Mouse (Mus musculus): ENCODE results near the gene Tmem235.
"Not testable (repeated sequence)": the region's sequence is repeated elsewhere in the genome, so short reads cannot be mapped to it uniquely, and the experiment has no call there.

Tmem235 gene

DNA sequence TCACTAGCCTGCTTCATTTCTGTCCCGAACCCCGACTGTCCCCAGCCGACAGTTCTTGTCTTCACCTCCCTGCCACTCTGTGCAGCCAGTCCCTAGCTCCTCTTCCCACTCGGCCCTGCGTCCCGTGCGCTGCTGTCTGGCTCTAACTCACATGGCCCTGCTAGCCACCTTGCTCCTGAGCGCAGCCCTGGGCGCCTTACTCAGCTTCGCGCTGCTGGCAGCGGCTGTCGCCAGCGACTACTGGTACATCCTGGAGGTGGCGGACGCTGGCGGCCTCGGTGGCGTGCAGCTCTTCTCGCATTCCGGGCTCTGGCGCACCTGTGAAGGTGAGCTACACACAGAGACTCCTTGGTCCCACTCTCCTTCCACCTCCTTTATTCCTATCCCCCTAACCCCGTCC, at the start of gene Tmem235:
Gene Tmem235 (plus strand): TSS at position 152 of the 400 bp plus-strand sequence.
- no peak for DNase-seq (ENCODE audit: low spot score in 2 of 2)

DNA sequence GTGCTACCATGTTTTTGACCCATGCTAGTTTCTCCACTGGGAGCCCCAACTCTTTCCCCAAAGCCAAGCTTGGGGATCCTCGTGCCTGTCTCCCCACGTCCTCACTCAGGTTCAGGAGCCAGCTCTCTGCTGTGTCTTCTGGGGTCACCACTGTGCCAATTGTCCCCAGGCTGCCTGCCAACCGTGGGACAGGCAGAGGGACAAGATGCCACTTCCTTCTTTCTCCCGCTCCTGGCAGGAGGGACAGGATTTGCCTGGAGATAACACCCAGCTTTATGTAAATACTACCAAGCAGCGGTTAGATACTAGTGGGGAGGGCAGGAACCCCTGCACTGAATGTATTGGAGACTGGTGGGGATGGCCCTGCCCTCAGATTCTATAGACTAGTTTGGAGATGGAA, 46.7 kb upstream of the Tmem235 start:
- no peak for DNase-seq (ENCODE audit: low spot score in 2 of 2)

DNA sequence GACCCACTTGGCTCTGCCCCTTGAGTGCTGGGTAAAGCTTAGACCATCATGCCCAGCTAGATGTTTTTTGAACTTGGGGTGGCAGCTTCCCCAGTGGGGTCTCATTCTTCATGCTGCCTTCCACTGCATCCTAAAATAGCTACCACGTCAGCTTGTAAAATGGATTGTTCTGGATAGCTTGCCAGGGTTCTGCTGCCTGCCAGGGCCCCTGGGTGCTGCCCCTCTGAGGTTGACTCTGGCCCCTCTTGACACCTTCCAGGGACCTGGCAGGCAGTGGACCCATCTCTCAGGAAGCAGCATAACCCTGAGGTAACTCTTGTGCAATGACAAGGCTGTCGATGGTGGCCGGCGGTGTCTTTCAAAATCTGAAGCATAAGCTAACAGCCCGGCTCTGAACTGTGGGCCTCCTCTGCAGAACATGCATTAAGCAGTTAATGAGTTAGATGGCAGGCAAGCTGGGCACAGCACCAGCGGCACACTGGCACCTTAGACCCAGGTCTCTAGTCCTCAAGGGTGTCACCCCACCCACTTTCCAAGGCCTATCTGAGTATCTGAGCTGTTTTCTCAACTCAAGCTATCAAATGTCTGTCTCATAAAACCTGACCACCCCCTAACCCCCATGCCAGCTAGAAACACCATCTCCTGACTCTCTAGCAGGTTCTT, 45.7 kb upstream of the Tmem235 start:
- no peak for DNase-seq (ENCODE audit: low spot score in 2 of 2)

DNA sequence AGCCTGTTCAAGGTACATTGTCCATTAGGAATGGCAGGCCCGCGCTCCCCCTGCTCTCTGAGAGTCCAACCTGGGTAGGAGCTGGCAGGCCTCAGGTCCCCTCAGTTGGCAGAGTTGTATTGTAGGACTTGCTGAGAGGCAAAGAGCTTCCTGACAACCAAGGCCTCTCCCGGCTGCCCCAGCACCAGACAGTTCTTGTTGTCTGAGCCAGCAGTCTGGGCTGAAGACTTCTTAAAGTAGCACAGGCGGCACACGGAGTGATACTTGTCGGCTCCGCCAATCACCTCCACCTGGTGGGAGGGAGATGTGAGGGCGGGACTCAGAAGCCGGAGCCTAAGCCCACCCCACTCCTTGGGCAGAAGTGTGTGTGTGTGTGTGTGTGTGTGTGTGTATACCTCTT, 44.7 kb upstream of the Tmem235 start:
- not testable (repeated sequence) for DNase-seq (ENCODE audit: low spot score in 2 of 2)

DNA sequence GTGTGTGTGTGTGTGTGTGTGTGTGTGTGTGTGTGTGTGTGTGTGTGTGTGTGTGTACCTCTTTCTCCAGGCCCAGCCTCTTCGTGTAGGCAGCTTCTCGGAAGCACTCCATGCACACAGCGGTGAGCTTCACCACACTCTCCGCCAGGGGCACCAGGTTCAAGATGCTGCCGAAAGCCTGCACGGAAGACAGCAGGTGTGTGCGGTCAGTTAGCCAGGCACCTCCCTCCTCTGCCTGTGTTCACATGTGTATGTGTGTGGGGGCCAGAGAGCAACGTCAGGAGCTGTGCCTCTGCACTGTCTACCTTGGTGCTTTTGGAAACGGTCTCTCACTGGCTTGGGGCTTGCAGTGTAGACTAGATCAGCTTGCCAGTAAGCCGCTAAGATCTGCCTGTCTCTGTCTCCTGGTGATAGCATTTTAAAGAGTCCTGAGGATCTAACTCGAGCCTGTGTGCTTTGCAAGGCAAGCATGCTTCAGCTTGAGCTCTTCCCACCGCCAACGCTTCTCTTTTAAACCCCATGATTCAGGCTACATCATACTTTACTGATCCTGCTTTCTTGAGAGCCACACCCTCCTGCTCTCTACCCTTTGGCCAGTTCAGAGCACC, 44.1 kb upstream of the Tmem235 start:
- DNase-seq (ENCODE audit: low spot score in 2 of 2) = no peak

DNA sequence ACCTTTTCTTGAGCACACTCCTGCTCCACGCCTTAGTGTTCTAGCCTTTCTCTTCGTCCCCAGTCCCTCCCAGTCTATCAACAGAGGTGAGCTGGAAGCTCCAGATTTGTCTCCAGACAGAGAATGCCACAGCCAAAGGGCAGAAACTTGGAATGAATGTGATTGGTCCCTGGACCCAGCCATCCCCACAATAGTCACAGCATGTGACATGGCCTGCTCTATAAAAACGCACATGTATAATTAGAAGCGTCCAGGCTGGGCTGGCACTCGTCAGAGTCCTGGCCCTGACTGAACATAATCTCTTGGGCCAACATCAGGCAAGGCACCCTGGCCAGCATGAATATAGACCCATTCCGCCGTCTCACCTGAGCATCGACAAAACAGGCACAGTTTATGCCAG, 41.5 kb upstream of the Tmem235 start:
- peak; percentile 82 for DNase-seq (ENCODE audit: low spot score in 2 of 2)

DNA sequence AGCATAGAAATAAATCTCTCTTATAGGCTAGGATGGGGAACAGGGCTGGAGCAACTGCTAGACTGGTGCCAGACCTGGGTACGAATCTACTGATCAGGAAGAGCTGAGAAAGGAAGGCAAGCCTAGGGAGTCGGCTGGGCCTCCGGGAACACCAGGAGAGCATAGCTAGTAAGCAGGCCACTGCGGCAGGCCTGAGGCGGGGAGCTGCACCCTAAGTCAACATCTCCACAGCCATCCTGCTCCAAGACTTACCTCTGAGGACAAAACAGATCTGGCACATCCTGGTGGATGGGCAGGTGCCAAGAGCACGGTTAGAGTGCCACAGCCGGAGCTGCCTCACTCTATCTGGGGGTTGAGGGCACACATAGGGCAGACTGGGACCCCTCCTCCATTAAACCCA, 40.4 kb upstream of the Tmem235 start:
- no peak for DNase-seq (ENCODE audit: low spot score in 2 of 2)

DNA sequence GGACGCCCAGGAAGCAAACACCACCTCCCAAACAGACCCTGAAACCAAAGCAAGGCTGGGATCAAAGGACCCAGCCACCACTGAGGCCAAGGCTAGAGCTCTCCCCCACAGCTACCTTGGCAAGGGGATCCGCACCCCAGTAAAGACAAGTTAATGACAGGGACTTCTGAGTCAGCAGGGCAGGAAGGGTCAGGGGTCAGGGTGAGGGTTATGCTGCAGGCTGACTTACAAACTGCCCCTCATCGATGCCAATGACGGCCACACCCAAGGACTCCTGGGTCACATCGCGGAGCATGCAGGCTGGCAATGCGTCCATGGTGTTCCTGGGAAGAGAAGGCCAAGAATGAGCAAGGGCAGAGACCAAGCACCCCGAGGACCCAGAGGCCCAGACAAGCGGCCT, 38.7 kb upstream of the Tmem235 start:
- no peak for DNase-seq (ENCODE audit: low spot score in 2 of 2)

DNA sequence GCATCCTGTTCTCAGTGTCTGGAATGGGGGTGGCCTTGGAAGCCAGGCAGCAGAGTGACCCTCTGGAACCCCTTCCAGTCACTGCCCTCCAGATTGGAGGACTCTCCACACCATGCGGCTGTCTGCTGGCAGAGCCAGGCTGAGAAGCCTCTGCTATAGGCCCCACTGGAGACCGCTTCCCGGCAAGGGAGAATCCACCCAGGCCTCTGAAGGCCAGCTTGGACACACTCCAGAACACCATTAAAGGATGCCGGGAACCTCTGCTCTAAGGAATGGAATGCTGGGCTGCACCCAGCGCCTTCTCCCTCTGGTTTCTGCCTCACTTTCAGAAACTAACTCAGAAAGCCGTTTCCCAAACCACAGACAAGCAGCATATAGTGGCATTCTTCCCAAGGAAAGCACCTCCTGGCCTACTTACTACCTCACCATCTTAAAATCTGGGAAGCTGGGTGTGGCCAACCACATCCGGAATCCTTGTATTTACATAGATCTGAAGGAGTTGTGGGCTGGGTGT, 37.8 kb upstream of the Tmem235 start:
- peak in 1 of 2 experiments; percentile 41 for DNase-seq (ENCODE audit: low spot score in 2 of 2)

DNA sequence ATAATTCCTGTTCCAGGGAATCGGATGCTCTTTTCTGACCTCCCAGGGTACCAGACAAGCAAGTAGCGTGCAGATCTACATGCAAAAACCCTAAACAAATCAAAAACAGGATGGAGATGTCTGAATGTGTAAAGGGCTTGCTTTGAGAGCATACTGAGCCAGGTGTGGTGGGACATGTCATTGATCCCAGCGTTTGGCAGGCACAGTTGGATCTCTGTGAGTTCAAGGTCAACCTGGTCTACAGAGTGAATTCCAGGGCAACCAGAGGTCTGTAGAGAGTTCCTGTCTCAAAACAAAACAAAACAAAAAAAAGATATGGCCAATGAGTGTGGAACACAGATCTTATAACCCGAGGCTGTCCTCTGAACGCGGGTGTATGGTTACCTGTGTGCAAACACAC, 37.1 kb upstream of the Tmem235 start:
- DNase-seq (ENCODE audit: low spot score in 2 of 2) = no peak

DNA sequence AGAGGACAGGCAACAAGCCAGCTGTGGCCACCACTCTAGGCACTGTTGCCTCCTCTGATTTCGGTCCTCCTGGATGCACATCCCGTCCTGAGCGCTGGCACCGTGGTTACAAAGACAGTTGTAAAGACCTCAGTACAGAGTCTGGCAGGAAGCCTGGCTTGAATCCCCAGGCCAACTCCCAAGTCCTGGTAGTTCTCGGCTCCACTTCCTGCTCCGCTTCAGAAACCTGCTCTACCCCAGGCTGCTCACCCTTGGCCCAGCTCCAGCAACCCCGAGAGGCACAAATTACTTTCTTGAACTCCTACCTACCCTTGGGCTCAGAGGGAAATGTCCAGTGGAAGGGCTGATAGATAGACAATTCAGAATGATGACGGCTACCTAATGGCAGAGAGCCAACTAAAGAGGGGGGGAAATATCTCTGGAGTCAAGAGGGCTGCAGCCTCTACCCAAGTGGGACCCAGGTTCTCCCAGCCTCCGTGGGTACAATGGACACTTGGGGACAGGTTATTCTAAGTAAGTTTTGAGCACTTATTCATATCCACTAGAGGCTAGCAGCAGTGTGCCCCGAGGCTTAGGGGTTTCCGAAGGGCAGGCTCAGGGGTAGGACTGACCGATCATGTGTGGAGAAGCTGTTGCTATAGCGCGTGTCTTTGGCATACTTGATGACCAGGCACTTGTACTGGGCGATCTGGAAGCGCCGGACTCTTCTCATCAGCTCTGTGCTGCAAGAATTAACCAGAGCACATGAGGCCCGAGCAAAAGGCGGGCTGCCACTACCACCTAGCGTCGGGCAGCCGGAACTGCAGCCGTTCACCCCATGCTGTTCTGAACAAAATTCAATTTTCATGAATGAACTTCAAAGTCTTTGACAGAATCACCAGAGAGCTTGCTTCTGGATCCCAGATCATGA, 36.2 kb upstream of the Tmem235 start:
- DNase-seq (ENCODE audit: low spot score in 2 of 2) = peak; percentile 79 to 84

DNA sequence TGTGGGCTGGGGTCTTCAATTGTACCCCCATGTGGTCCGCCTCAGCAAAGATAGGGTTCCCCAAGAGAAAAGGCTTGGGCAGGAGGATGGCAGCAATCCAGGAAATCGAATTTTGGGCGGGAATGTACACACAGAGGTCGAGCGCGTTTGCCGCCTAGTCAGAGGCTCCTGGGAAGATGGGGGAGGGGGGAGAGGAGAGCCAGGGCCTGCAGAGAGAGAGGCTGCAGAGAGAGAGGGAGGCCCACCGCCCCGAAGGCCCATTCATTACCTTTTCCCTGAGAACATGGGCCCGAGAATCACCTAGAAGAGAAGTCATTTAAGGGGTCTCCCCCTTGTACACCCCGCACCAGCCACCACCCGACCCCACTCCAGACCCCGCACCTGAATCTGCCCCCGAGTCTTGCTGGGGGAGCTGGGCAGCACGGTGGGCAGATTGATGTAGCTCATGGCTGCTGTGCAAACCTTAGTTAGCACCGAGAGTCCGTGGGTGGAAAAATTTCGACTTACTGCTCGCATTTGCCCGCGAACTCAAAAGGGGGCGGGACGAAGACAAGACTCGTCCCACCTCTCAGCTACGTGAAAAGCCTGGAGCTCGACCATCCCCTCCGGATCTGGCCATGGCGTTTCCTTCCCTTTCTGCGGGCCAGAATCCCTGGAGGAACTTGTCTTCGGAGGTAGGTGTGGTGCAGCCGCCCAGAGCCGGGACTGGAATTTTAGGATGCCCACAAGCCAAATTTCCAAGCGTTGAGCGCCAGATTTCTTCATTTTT, 35.0 kb upstream of the Tmem235 start, which contains the start of the genes Afmid and Tk1:
Gene Afmid (plus strand): TSS at position 592 of the 769 bp plus-strand sequence.
Gene Tk1 (minus strand): TSS at position 760 of the 769 bp plus-strand sequence.
- peak; percentile 65 to 66 for DNase-seq (ENCODE audit: low spot score in 2 of 2)

DNA sequence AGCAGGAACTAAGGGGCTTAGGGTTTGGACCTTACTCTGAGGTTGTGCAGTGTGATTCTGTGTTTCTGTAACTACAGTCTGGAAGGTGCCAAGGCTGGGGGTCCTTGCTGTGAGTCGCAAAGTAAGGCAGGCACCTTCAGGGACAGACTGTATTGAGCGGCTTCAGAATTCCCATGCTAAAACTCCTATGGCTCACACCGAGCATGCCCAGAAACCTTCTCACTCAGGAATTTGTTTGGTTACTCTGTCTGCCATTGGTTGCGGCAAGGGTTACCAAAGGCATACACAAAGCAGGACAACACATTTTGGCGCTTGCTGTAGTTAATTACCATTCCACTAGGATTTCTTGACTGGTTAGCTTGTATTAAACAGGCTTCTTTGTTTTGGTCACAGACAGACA, 34.4 kb upstream of the Tmem235 start:
- DNase-seq (ENCODE audit: low spot score in 2 of 2) = no peak

DNA sequence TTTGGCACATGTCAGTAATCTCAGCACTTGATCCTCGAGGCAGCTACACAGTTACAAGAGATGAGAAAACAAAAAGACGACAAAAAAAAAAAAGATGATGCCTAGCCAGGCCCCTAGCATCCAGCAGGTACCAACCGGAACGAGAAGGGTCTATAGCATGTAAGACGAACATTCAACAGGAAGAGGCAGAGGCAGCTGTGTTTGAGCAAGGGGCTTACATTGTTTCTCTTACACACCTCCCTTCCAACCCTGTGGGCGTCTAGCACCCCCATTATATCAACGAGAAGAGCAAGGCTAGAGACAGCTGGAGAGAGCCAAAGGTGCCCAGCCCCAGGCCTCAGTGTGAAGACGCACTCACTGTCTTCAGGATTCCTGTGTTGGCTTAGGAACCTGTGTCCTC, 33.6 kb upstream of the Tmem235 start:
- DNase-seq (ENCODE audit: low spot score in 2 of 2) = no peak

DNA sequence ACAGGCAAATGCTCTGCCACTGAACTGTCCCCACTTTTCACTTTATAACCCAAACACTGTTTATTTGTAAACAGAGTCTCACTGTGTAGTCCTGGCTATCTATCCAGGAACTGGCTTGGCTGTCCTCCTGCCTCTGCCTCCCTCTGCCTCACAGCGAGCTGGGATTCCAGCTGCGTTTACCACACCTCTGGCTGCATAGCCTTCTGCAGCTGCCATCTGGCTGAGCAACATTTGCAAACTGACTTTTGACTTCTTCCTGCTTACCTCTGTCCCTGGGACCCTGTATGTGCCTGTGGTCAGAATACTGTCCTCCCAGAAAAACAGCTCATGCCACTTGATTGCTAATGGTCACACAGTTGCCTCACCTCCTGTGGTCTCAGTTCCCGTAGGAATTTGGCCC, 33.2 kb upstream of the Tmem235 start:
- no peak for DNase-seq (ENCODE audit: low spot score in 2 of 2)

DNA sequence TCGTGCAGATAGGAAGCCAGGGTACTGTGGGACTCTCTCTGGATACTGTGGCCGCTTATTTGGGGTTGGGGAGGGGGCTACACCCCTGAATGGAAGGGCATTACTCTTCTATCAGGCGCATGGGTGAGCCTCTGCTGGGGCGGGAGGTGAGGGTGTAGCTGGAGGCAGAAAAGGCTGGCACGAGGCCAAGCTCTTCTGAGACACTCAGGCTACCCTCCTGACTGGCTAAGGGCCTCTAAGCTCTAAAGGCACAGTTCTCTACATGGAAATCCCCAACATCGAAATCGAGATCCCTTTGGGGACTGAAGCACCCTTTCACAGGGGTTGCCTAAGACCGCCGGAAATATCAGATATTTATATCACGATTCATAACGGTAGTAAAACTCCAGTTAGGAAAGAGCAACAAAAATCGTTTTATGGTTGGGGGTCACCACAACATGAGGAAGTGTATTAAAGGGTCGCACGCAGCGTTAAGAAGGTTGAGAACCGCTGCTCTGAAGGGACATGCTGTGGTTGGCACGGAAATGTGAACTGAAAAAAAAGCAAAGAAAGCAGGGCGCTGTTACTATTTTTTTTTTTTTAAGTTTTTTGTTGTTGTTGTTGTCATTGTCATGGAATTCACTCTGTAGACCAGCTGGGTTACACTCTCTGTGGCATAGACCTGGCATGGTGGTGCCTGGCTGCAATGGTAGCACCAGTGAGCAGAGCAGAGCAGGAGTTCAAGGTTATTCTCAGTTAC, 32.2 kb upstream of the Tmem235 start:
- DNase-seq (ENCODE audit: low spot score in 2 of 2) = peak in 1 of 2 experiments; percentile 35

DNA sequence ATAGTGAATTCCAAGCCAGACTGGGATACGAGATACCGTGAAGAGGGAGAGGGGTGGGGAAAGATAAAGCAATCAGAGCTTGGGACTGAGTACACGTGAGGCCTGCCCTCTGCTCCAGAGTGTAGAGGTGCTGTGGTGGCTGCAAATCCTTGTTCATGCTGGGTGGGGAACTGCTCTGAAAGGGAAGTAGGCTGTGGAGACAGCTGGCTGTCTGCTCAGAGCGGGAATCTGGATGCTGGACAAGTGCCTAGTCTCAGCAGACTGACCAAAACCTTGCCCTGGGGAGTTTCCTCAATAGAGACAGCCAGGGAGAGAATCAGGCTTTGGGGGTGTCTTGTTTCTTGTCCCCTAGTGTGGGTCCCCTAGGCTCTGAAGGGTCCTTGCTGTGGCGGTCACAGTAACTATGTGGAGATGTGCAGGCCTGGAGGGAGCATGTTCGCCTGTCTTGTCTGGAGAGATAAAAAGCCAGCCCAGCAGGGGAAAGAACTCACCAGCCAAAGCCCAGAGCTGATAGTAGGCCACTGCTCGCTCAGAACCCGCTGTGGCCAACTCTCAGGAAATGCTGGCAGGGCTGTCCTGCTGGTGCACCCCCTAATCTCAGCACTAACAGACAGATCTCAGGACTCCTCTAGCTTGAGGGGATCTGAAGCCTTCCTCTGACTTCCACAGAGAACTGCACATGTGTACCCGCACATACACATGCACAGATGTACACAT, 31.5 kb upstream of the Tmem235 start:
- DNase-seq (ENCODE audit: low spot score in 2 of 2) = peak; percentile 72 to 73

DNA sequence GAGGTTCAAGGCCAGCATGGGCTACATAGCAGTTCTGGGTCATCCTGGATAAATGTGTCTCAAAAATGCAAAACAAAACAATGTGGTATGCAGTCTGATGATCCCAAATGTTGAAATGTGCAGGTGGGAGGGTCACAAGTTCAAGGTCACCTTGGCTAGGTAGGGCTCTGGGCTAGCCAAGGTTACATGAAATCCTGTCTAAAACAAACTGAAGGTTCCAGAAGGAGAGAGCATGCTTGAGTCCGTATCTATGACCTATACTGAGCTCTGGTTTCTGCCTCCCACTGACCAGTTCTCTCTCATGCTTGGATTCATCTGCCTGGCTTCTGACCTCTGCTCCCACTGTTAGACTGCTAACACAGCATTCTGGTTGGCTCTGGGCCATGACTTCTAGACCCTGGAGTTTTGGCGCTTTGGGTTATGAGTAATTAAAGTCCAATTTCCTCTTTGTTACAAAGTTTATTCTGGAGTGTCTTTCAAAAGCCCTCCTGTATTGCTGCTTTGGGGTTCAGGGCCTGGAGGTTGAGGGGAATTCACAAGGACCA, 30.8 kb upstream of the Tmem235 start:
- peak in 1 of 2 experiments; percentile 35 for DNase-seq (ENCODE audit: low spot score in 2 of 2)

DNA sequence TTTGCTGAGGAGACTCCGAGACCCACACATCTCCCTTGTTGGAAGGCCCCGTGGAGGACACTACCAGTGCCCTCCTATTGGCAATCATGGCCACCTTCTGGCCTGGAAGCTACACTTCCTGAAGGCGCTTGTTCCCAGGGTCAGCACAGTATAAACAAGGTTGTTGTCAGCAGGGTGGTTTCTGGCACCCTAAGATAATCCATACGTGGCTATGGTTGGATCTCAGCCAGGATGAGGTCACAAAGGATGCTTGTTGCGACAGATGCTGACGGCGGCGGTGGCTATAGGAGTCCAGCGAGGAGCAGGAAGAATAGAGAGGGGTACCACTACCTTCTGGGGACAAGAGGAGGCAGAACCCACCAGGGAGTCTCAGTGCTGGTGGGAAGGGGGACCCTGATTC, 30.2 kb upstream of the Tmem235 start:
- no peak for DNase-seq (ENCODE audit: low spot score in 2 of 2)
